Comparison of ENCODE assay signal across 10 mouse cellular contexts in the genomic region with DNA sequence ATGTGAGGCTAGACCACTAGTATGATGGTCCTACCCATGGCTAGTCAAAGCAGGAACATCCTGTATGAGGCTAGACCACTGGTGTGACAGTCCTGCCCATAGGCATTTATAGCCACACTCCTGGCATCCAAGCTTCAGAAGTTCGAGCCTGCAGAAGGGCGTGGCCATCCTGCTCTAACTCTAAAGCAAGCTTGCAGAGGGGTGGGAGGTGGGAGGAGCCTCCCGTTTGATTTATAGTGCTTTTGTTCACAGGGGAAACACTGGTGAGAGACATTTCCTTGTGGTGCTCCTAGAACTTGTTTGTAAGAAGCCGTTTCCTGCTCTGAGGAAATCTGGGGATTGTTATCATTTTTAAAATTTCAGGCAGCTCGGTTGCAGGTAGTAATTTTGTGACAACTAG. TPM values are rescaled to one million over a fixed set of nuclear protein-coding genes. Genes with fewer than 3 reads are reported as not detected.
A peak's percentile ranks its signal among the peaks of the same experiment; 100 is the strongest.
DNase-seq lines count a peak whose midpoint lies in the region; ATAC-seq lines count a peak whose summit lies in the region.
"Had no signal": no experiment of that assay in that cellular context is flagged by ENCODE, and none has a peak within 500 bp of the region (broad histone marks: within the 10 kb centered on the region; RNA-seq: fewer than 3 reads in every experiment).

No protein-coding gene starts in this region.

- DNase-seq in adrenal gland, postnatal 14 days: peak; percentile 51
- no peak for DNase-seq in adrenal gland, adult 18-20 months (ENCODE audit: low spot score in 2 of 2)
- DNase-seq in embryo, embryonic 10 days (ENCODE audit: low spot score): peak; percentile 53
- DNase-seq in kidney, adult 8-10 months: peak; percentile 55 to 56
- peak; percentile 65 for DNase-seq in lung, postnatal 14 days
- DNase-seq in urinary bladder, adult 18-20 months (ENCODE audit: low spot score in 2 of 2): no peak
- DNase-seq in cerebellum, adult 9-10 months: no peak
- DNase-seq: midbrain, embryonic 14.5 days; right cerebral cortex, postnatal 14 days had no signal

- ATAC-seq in megakaryocyte-erythroid progenitor cell, adult 5-6 weeks (replicated peaks; ENCODE audit: low FRiP score, low TSS enrichment, poor library complexity, severe bottlenecking): no peak

RNA-seq across cellular contexts. Expression of gene Mcf2l, which starts 56.7 kb away (rescaled TPM):
- total RNA-seq in adrenal gland, postnatal 14 days (2021): 59.3 and 66.7 TPM in 2 replicates
- 10 to 100 TPM; 31.1 to 32.0 TPM for total RNA-seq in adrenal gland, adult 18-20 months (2021)
- 0.37 and 1.5 TPM in 2 replicates for total RNA-seq in megakaryocyte-erythroid progenitor cell, adult 5-6 weeks (2014; fragmentation: Nextera tagmentation)
- total RNA-seq in megakaryocyte-erythroid progenitor cell, adult 5-6 weeks (2017): 0.23 and 1.3 TPM in 2 replicates

Comparison
In these comparisons a context has a peak if more than half of its experiments do, and no peak if none do; other contexts are left out.
1. DNase-seq: peak in adrenal gland, postnatal 14 days (single experiment), embryo, embryonic 10 days (single experiment), kidney, adult 8-10 months (2 of 2) and lung, postnatal 14 days (single experiment); none in adrenal gland, adult 18-20 months (0 of 2), urinary bladder, adult 18-20 months (0 of 2) and cerebellum, adult 9-10 months (single experiment).
2. RNA of gene Mcf2l, which starts 56.7 kb away (total RNA-seq): 59.3 to 66.7 TPM in adrenal gland, postnatal 14 days and 31.1 to 32.0 TPM in adrenal gland, adult 18-20 months; 0.23 to 1.5 TPM in megakaryocyte-erythroid progenitor cell, adult 5-6 weeks; every median in the first group is over 10 times any median in the second.